Mouse (Mus musculus) CH12.LX (cell line): Measurements from ENCODE around the gene Pck2. TPM values are rescaled to one million over a fixed set of nuclear protein-coding genes. Genes with fewer than 3 reads are reported as not detected.
A peak's percentile ranks its signal among the peaks of the same experiment; 100 is the strongest.

Experiments used
- DNase-seq: peaks from one replicate; pipeline ENCODE4 v3.0.0-alpha.2; 2013; ENCODE audit errors: extremely low read depth
- H3K27ac ChIP-seq: 2 replicates; pipeline ENCODE4 v1.5.1; 2012; ENCODE audit warnings: low read depth, mild to moderate bottlenecking, control low read depth, moderate library complexity; ENCODE audit not compliant: insufficient read depth
- H3K27me3 ChIP-seq: replicated peaks from 2 replicates; pipeline ENCODE3; 2012; ENCODE audit warnings: inconsistent platforms
- H3K36me3 ChIP-seq, 2 experiments: replicated peaks in 1 of 2; 2 replicates each; pipeline versions ENCODE3 to v1.6.1; 2012; ENCODE audit warnings: inconsistent platforms in 1 of 2, low read length in 1 of 2, mild to moderate bottlenecking in 1 of 2, mixed read lengths in 1 of 2, moderate library complexity in 1 of 2; ENCODE audit not compliant: control insufficient read depth in 1 of 2, insufficient read depth in 1 of 2
- H3K4me1 ChIP-seq, 2 experiments: 2 replicates each; pipeline ENCODE4 v1.6.1; 2012; ENCODE audit warnings: inconsistent platforms in 1 of 2, moderate library complexity in 1 of 2; ENCODE audit not compliant: insufficient read depth in 2 of 2, control insufficient read depth in 1 of 2
- H3K4me2 ChIP-seq: 2 replicates; pipeline ENCODE4 v1.6.1; 2012; ENCODE audit warnings: low read depth, mild to moderate bottlenecking, control low read depth; ENCODE audit not compliant: poor library complexity, insufficient read depth, severe bottlenecking
- H3K4me3 ChIP-seq, 3 experiments: fragments of 150-350 bp in 1 of 3; sonication (generic) in 1 of 3; replicated peaks in 1 of 3; 2 replicates each; pipeline versions ENCODE3 to v1.5.1; 2011 to 2012; ENCODE audit warnings: low read depth in 2 of 3, low read length in 2 of 3, mild to moderate bottlenecking in 2 of 3, moderate library complexity in 2 of 3, control low read depth in 1 of 3, improper control_type of control experiment in 1 of 3, inconsistent platforms in 1 of 3, mixed read lengths in 1 of 3; ENCODE audit not compliant: poor library complexity in 1 of 3
- H3K79me2 ChIP-seq: replicated peaks from 2 replicates; pipeline ENCODE4 v1.6.1; 2012; ENCODE audit warnings: mild to moderate bottlenecking, moderate library complexity; ENCODE audit not compliant: control insufficient read depth, poor library complexity, insufficient read depth, severe bottlenecking; ENCODE audit errors: extremely low read depth
- H3K9ac ChIP-seq: 2 replicates; pipeline ENCODE4 v1.6.1; 2012; ENCODE audit warnings: low read depth, mild to moderate bottlenecking, control low read depth, moderate library complexity; ENCODE audit not compliant: insufficient read depth
- H3K9me3 ChIP-seq: replicated peaks from 2 replicates; pipeline ENCODE3; 2012; ENCODE audit warnings: low read length, inconsistent platforms, mixed read lengths
- BHLHE40 ChIP-seq: IDR thresholded peaks from 2 replicates; pipeline ENCODE4 v1.6.1; 2011; ENCODE audit warnings: mild to moderate bottlenecking, low read depth, low read length, improper control_type of control experiment
- CHD2 ChIP-seq: IDR thresholded peaks from 2 replicates; pipeline ENCODE4 v1.6.1; 2011; ENCODE audit warnings: low read length, improper control_type of control experiment
- E2F4 ChIP-seq: IDR thresholded peaks from 2 replicates; pipeline ENCODE4 v1.6.1; 2011; ENCODE audit warnings: low read depth, low read length, improper control_type of control experiment; ENCODE audit not compliant: insufficient replicate concordance
- ELF1 ChIP-seq: IDR thresholded peaks from 2 replicates; pipeline ENCODE4 v1.6.1; 2014; ENCODE audit warnings: low read depth, mild to moderate bottlenecking, inconsistent platforms, low read length, improper control_type of control experiment
- EP300 ChIP-seq: IDR thresholded peaks from 2 replicates; pipeline ENCODE4 v1.6.1; 2011; ENCODE audit warnings: low read length, improper control_type of control experiment
- GABPA ChIP-seq: IDR thresholded peaks from 2 replicates; pipeline ENCODE4 v1.6.1; 2012; ENCODE audit warnings: low read depth, low read length, improper control_type of control experiment, inconsistent platforms; ENCODE audit not compliant: insufficient replicate concordance
- HCFC1 ChIP-seq: IDR thresholded peaks from 2 replicates; pipeline ENCODE4 v1.6.1; 2012; ENCODE audit warnings: low read depth, mild to moderate bottlenecking, inconsistent platforms, low read length, improper control_type of control experiment
- IRF4 ChIP-seq: IDR thresholded peaks from 2 replicates; pipeline ENCODE4 v1.6.1; 2014; ENCODE audit warnings: low read depth, mild to moderate bottlenecking, inconsistent platforms, low read length, improper control_type of control experiment
- JUN ChIP-seq: IDR thresholded peaks from 2 replicates; pipeline ENCODE4 v1.6.1; 2011; ENCODE audit warnings: low read depth, mild to moderate bottlenecking, low read length, improper control_type of control experiment, moderate library complexity; ENCODE audit not compliant: insufficient read depth
- MAFK ChIP-seq: IDR thresholded peaks from 2 replicates; pipeline ENCODE4 v1.6.1; 2011; ENCODE audit warnings: low read length, improper control_type of control experiment; ENCODE audit not compliant: insufficient replicate concordance
- MAZ ChIP-seq: IDR thresholded peaks from 2 replicates; pipeline ENCODE4 v1.6.1; 2012; ENCODE audit warnings: low read depth, mild to moderate bottlenecking, inconsistent platforms, low read length, improper control_type of control experiment, moderate library complexity
- MXI1 ChIP-seq: IDR thresholded peaks from 2 replicates; pipeline ENCODE4 v1.6.1; 2011; ENCODE audit warnings: mild to moderate bottlenecking, low read depth, low read length, improper control_type of control experiment
- MYC ChIP-seq: IDR thresholded peaks from 2 replicates; pipeline ENCODE4 v1.6.1; 2011; ENCODE audit warnings: low read depth, mild to moderate bottlenecking, improper control_type of control experiment, low read length
- PAX5 ChIP-seq: IDR thresholded peaks from 2 replicates; pipeline ENCODE4 v1.6.1; 2012; ENCODE audit warnings: low read length, inconsistent platforms, mixed read lengths
- POLR2AphosphoS2 ChIP-seq: IDR thresholded peaks from 2 replicates; pipeline ENCODE4 v1.6.1; 2011; ENCODE audit warnings: low read depth, low read length, improper control_type of control experiment
- RAD21 ChIP-seq: IDR thresholded peaks from 2 replicates; pipeline ENCODE4 v1.6.1; 2011; ENCODE audit warnings: low read depth, mild to moderate bottlenecking, low read length, improper control_type of control experiment, moderate library complexity
- RCOR1 ChIP-seq: conservative IDR thresholded peaks from 2 replicates; pipeline ENCODE4 v1.6.1; 2012; ENCODE audit warnings: low read depth, mild to moderate bottlenecking, inconsistent platforms, low read length, improper control_type of control experiment
- SIN3A ChIP-seq: IDR thresholded peaks from 2 replicates; pipeline ENCODE4 v1.6.1; 2012; ENCODE audit warnings: low read length, improper control_type of control experiment, inconsistent platforms
- ZC3H11A ChIP-seq: IDR thresholded peaks from 2 replicates; pipeline ENCODE4 v1.6.1; 2012; ENCODE audit warnings: low read depth, mild to moderate bottlenecking, inconsistent platforms, low read length, improper control_type of control experiment
- ZKSCAN1 ChIP-seq: IDR thresholded peaks from 2 replicates; pipeline ENCODE4 v1.6.1; 2012; ENCODE audit warnings: low read depth, inconsistent platforms, low read length, improper control_type of control experiment, borderline replicate concordance
- ZMIZ1 ChIP-seq: IDR thresholded peaks from 2 replicates; pipeline ENCODE4 v1.6.1; 2012; ENCODE audit warnings: low read depth, mild to moderate bottlenecking, inconsistent platforms, low read length, improper control_type of control experiment
- dilution Hi-C: fragments of 300-500 bp; cut with MboI; formaldehyde crosslinking; loops from 2 replicates; pipeline ENCODE4 v1.14.3; 2020; ENCODE audit warnings: low sequenced_read_pairs; ENCODE audit not compliant: extremely low pct_unique_long_range_greater_than_20kb, extremely low pct_ligation_motif_present
- in situ Hi-C: fragments of 300-500 bp; cut with MboI; formaldehyde crosslinking; loops from 3 replicates; pipeline ENCODE4 v1.14.3; 2019; ENCODE audit warnings: low sequenced_read_pairs, low pct_ligation_motif_present, low pct_unique_long_range_greater_than_20kb, mixed read lengths
- polyA plus RNA-seq: library from polyadenylated mRNA; unstranded; fragments of >175 nt; gene quantifications from 2 replicates; pipeline ENCODE4 v1.2.1, GENCODE M21; 2012; ENCODE audit warnings: low read depth; ENCODE audit not compliant: insufficient read length
- total RNA-seq, 2 experiments: library from RNA; depleted of rRNA; stranded (reverse); fragments of 300-350 nt in 1 of 2; fragments of >200 nt in 1 of 2; gene quantifications; 2 replicates each; pipeline ENCODE4 v1.2.3; 2012 to 2014

Gene Pck2
- total and polyA plus RNA-seq, 3 experiments: 120 to 286 (median 144) TPM

GRCm38 (mm10) chr14:55560202-55561073, 20.4 kb downstream of the Pck2 start, which contains the start of gene A730061H03Rik (continued):
- TF ChIP-seq JUN (no peak), IRF4 (peak; percentile 31), RCOR1 (no peak; the same call in 1 of the 2 replicates), MAZ (peak; percentile 91), BHLHE40 (peak; percentile 73), POLR2AphosphoS2 (no peak; the same call in 1 of the 2 replicates), E2F4 (no peak), PAX5 (no peak), CHD2 (peak; percentile 95), GABPA (no peak), MAFK (no peak), ZC3H11A (no peak), MYC (peak; percentile 64; the same call in 1 of the 2 replicates), MXI1 (peak; percentile 91)

GRCm38 (mm10) chr14:55561860-55562259, 21.8 kb downstream of the Pck2 start:
- no peak for TF ChIP-seq HCFC1
- no peak for TF ChIP-seq BHLHE40
- TF ChIP-seq ELF1: no peak
- no peak for TF ChIP-seq ZKSCAN1
- no peak for TF ChIP-seq ZMIZ1
- TF ChIP-seq ZC3H11A: no peak
- TF ChIP-seq RAD21: no peak
- no peak for TF ChIP-seq SIN3A
- TF ChIP-seq EP300: no peak
- TF ChIP-seq, all 38 proteins: peak for 0
- Histone ChIP-seq H3K36me3 (peaks cover 31 to 50% of the 10 kb centered on the region in 2 experiments), H3K27me3 (no peaks in the 10 kb centered on the region), H3K4me1 (peaks cover 9 to 25% of the 10 kb centered on the region in 2 experiments), H3K9ac (no peak overlapping the region), H3K27ac (no peak overlapping the region), H3K4me3 (no peak overlapping the region), H3K4me2 (no peak overlapping the region), H3K9me3 (no peaks in the 10 kb centered on the region), H3K79me2 (peaks cover 6% of the 10 kb centered on the region; the same call in 1 of the 2 replicates)
- dilution Hi-C loops (no loop called here), in situ Hi-C loops (no loop called here)
- DNase-seq: no peak
